Mouse (Mus musculus) cerebellum, postnatal 25 days (tissue): ENCODE data around the gene Smyd3.

Experiments used
- DNase-seq, 2 experiments: peaks; one replicate each; pipeline ENCODE4 v3.0.0; 2021; ENCODE audit warnings: mixed read lengths in 2 of 2

Gene Smyd3

DNA sequence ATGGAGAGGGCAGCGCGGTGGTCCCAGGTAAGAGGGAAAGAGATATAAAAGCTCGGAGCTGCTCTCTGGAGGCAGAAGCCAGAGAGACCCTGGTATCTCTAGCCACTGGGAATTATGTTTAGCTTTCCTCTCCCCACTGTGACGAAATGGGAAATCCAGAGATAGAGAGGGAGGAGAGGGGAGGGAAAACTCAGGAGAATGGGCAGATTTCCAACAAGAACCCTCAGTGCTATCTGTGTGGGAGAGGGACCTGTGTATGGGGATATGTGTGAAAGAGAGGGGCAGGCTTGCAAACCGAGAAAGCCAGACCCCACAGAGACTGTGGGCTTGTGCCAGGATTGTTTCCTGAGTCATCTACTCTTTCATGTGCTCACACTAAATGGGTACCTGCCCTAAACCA lies 235.0 kb downstream of the Smyd3 start:
- no peak for DNase-seq

DNA sequence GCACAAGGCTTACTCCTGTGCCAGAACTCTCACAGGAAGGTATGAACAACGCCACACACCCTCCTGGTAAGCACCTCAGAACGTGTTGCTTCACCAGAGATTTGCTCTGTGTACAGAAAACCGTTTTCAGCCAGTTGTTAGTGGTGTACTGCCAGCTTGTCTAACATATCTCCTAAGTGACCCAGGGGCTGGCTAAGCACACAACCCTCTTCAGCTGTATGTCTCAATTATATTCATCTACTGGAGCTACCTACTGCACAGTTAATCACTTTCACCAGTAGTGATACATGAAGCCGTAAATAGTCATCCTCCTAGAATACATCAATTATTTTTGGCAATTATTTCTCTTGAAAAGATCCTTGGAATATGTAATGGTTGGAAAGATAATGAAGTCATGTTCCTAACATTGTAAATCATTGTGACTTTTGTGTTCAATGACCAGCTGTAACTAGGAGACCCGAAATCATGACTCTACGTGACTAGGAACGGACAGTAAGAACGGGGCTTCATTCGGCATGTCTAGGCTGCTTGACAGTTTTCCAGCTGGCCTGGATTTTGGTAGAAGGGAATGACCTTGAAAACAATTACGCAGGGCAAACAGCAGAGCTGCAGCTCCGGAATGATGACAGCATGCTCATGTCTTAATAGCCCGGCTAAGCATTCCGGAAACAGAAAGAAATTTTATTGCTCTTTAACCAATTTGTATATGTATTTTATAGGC lies 236.3 kb downstream of the Smyd3 start:
- DNase-seq = peak in 1 of 2 experiments; percentile 10

DNA sequence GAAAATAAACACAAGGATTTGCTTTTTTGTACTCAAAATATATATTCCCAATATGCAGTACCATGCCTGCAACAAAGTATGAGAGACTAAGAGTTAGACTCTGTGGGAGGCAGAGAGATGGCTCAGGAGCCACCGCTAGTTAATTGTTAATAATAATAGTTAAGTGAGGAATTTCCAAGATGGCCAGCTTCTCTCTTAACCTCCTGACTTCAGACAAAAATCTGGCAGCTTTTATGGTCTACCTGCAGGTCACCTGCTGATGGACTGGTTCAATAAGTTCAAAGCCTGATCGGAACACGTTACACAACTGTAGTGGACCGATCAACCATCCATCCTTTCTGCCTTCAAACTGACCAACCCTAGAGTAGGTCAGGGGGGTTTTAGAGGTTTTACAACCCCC lies 238.7 kb downstream of the Smyd3 start:
- DNase-seq = no peak

DNA sequence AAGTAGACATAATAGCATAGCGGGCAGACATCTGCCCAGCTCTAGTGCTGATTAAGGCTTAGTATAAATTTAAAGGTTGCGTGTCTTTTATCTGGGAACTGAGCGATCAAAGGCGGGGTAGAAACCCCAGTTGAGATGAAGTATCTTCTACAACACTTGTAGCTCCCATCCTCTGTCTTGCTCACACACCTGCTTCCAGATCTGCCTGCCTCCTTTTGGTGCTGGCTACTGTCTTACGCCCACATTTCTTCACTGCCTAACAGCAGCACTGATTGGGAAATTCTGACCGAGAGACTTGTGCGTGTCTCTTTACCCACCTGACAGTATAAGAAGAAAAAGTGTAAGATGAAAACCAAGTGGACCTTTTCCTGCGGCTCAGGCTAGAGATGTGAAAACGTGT lies 240.5 kb downstream of the Smyd3 start:
- DNase-seq = no peak

DNA sequence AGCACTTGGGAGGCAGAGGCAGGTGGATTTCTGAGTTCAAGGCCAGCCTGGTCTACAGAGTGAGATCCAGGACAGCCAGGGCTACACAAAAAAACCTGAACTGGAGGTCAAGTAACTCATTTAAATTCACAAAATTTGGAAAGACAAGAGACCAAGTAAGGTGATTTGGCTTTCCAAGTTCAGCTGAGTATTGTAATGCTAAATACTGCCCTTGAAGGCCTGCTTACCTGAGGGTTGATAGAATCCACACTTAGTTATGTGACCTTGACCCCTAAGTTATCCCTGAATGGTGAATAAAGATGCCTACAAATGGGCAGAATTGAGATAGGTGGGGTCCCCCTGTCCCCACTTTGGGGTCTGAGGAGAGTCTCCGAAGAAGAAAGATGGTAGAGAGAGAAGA lies 241.0 kb downstream of the Smyd3 start:
- DNase-seq = no peak

DNA sequence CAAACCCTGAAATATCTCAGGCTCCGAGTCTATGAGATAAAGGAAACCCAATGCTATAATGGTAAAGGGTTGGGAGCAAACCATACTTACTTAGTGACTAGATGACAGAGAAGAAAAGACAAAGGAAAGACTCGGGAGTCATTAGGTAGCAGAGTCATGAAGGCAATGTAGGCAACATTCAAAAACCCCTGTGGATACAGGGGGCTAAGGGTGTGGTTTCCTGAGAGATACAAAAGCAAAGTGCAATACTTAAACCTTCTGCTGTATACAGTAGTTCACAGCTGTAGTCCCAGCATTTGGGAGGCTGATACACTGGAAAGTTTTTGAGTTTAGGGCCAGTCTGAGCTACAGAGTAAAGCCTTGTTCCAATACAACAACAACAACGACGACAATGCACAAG lies 244.9 kb downstream of the Smyd3 start:
- DNase-seq = no peak

GRCm38 (mm10) chr1:179272351-179272750 lies 245.5 kb downstream of the Smyd3 start:
- no peak for DNase-seq

DNA sequence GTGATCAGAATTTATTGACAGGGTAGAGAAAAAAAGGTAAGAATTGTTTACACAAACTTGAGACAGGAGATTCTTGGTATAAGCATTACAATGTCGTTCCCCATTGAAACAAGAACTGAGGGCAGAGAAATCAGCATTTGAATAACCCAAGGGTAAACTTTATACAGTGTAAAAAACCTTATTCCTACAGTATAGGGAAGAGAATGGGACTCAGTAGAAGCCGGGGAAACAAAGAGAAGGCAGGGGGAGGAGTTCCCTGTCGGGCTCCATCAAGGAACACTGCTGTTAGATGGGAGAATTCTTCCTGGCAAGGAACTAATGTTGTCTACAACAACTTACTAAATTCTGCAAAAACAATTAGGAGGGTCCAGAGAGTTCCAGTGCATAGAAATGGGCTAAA lies 250.9 kb downstream of the Smyd3 start:
- no peak for DNase-seq

- DNase-seq = peak; percentile 26 to 34
Observed at GRCm38 (mm10) chr1:179261496-179261966, 256.3 kb downstream of the Smyd3 start.

- no peak for DNase-seq
Observed at GRCm38 (mm10) chr1:179255826-179256512, 261.9 kb downstream of the Smyd3 start.

- no peak for DNase-seq
Observed at GRCm38 (mm10) chr1:179254531-179254930, 263.3 kb downstream of the Smyd3 start.

GRCm38 (mm10) chr1:179252611-179253010 lies 265.2 kb downstream of the Smyd3 start:
- peak; percentile 59 to 64 for DNase-seq

DNA sequence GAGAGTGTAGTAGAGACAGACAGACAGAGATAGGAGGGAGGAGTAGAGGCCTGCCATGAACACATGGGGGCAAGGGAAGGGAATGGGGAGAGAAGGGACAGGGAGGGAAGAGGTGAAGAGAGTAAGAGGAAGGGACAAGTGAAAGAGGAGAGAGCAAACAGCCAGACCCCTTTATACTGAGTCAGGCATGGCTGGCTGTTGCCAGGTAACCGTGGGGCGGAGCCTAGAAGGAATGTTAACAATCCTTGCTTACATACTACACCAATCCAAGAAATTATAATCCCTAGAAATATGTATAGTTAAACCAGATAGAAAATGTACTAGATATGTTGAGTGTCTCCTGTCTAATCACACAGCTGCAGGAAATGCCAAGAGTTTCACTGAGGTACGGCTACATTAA lies 267.5 kb downstream of the Smyd3 start:
- DNase-seq = no peak

DNA sequence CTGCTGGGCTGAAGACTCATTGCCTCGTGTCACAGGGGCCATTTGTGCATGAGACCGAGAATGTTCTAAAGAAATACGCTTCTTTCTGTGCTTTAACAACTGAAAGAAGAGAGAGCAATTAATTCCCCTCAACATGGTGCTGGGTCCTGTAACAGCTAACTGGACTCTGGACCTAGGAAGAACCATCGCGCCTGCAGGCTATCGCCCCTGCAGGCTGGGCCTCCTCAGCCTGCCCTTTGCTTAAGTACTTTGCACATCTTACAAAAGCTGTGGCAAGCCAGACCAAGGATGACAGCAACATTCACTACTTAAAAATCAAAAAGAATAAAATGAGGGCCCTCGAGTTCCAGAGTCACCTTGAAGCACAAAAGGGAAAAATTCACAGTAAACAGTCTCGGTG lies 274.3 kb downstream of the Smyd3 start:
- DNase-seq = no peak

GRCm38 (mm10) chr1:179240663-179241279 lies 277.1 kb downstream of the Smyd3 start:
- no peak for DNase-seq

- no peak for DNase-seq
Observed at GRCm38 (mm10) chr1:179238639-179239038, 279.2 kb downstream of the Smyd3 start.

- DNase-seq = peak in 1 of 2 experiments; percentile 51
Observed at GRCm38 (mm10) chr1:179237989-179238388, 279.9 kb downstream of the Smyd3 start.

DNA sequence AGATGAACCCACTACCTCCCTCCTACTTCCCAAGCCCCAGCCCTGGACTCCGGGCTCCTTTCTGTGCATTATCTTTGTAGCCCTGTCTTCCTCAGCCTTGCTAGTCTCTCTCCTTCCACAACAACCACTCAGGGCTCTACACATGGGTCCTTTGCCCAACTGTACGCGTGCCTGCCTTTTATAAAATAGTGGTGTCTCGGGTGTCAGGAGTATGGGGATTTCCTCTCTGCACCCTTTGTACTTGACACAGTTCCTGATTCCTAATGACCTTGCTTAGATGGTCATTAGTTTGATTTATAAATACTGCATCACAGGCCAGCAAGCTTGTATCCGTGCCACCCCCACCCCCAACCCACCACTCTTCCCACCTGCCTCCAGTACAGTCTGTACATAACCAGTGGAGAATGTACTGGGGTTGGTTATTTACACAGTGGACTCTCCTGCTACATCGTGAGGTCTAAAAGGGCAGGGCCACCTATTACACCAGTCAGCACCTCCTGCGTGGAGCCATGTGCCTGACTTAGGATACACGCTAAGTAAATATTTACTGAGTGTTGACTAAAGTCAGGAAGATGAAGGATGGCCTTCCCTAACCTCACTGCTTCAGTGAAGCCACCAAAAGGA lies 281.5 kb downstream of the Smyd3 start:
- DNase-seq = no peak

- peak; percentile 87 to 89 for DNase-seq
Observed at GRCm38 (mm10) chr1:179231777-179232661, 285.8 kb downstream of the Smyd3 start.

DNA sequence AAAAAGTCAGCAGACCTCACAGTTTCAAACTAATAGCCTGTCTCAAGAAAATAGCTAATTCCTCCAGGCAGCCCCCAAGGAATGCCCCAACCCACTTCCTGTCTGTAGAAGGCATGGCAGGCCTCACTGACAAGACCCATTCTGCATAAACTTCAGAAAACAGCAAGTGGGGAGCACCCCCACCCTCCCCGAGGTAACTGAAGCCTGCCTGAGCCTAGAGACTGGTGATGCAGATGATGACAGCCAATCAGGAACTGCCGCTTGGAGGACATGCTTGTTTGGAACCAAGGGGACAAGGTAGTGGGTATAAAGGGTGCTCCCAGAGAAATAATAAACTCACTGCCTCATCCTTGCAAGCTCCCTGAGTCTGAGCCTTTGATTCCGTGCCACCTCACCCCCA lies 288.3 kb downstream of the Smyd3 start:
- no peak for DNase-seq

- DNase-seq = no peak
Observed at GRCm38 (mm10) chr1:179220290-179220689, 297.6 kb downstream of the Smyd3 start.

DNA sequence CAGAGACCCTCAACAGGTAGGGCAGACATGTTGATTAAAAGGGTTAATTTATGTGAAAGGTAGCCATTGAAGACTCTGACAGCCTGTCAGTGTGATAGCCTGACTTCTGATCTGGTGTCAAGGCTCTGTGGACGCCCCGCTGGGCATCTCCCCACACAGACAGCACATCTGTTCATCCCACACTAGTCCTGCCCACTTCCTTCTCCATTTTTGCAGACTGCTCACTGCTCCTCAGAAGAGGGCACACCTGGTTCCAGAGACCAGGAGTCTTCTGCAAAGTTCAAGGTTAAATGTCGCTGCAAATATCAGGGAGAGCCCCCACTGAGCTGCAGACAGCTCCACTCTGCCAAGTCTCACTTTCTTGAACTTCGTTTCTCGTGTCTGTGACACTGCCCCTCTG lies 299.8 kb downstream of the Smyd3 start:
- no peak for DNase-seq
